Mouse (Mus musculus): ENCODE measurements around the gene Actl11.

Gene Actl11

GRCm38 (mm10) chr9:107928169-107928568 is at the start of gene Actl11:
Gene Actl11 (plus strand): TSS chr9:107928469.
- DNase-seq (ENCODE audit: extremely low read depth, insufficient read length, low spot score), result no peak

GRCm38 (mm10) chr9:107880411-107880810 is 47.9 kb upstream of the Actl11 start:
- DNase-seq (ENCODE audit: extremely low read depth, insufficient read length, low spot score), result no peak

GRCm38 (mm10) chr9:107887804-107888266 is 40.4 kb upstream of the Actl11 start, which contains the start of gene Mon1a:
Gene Mon1a (plus strand): TSS chr9:107888151.
- DNase-seq (ENCODE audit: extremely low read depth, insufficient read length, low spot score), result peak; percentile 90

- DNase-seq (ENCODE audit: extremely low read depth, insufficient read length, low spot score), result no peak
Observed at GRCm38 (mm10) chr9:107888267-107888850, 39.9 kb upstream of the Actl11 start.

- DNase-seq (ENCODE audit: extremely low read depth, insufficient read length, low spot score), result no peak
Observed at GRCm38 (mm10) chr9:107890260-107890659, 38.0 kb upstream of the Actl11 start.

- no peak for DNase-seq (ENCODE audit: extremely low read depth, insufficient read length, low spot score)
Observed at GRCm38 (mm10) chr9:107891023-107891422, 37.2 kb upstream of the Actl11 start.

GRCm38 (mm10) chr9:107898563-107898962 is 29.7 kb upstream of the Actl11 start:
- no peak for DNase-seq (ENCODE audit: extremely low read depth, insufficient read length, low spot score)

GRCm38 (mm10) chr9:107899855-107900254 is 28.4 kb upstream of the Actl11 start:
- no peak for DNase-seq (ENCODE audit: extremely low read depth, insufficient read length, low spot score)

- DNase-seq (ENCODE audit: extremely low read depth, insufficient read length, low spot score), result no peak
Observed at GRCm38 (mm10) chr9:107900840-107901626, 27.2 kb upstream of the Actl11 start.

GRCm38 (mm10) chr9:107901627-107901914 is 26.7 kb upstream of the Actl11 start:
- DNase-seq (ENCODE audit: extremely low read depth, insufficient read length, low spot score), result no peak

GRCm38 (mm10) chr9:107904726-107905125 is 23.5 kb upstream of the Actl11 start:
- DNase-seq (ENCODE audit: extremely low read depth, insufficient read length, low spot score), result peak; percentile 47

GRCm38 (mm10) chr9:107906252-107906966 is 21.9 kb upstream of the Actl11 start, which contains the start of gene Mst1r:
Gene Mst1r (plus strand): TSS chr9:107906873.
- DNase-seq (ENCODE audit: extremely low read depth, insufficient read length, low spot score), result peak; percentile 38

GRCm38 (mm10) chr9:107906967-107907800 is 21.1 kb upstream of the Actl11 start:
- DNase-seq (ENCODE audit: extremely low read depth, insufficient read length, low spot score), result no peak

- DNase-seq (ENCODE audit: extremely low read depth, insufficient read length, low spot score), result no peak
Observed at GRCm38 (mm10) chr9:107907801-107908120, 20.5 kb upstream of the Actl11 start.

GRCm38 (mm10) chr9:107908410-107909158 is 19.7 kb upstream of the Actl11 start:
- no peak for DNase-seq (ENCODE audit: extremely low read depth, insufficient read length, low spot score)

- no peak for DNase-seq (ENCODE audit: extremely low read depth, insufficient read length, low spot score)
Observed at GRCm38 (mm10) chr9:107910025-107910769, 18.1 kb upstream of the Actl11 start.

GRCm38 (mm10) chr9:107914764-107915420 is 13.4 kb upstream of the Actl11 start:
- DNase-seq (ENCODE audit: extremely low read depth, insufficient read length, low spot score), result no peak

GRCm38 (mm10) chr9:107917895-107918608 is 10.2 kb upstream of the Actl11 start:
- peak; percentile 48 for DNase-seq (ENCODE audit: extremely low read depth, insufficient read length, low spot score)

Measured in 3134 (cell line).